Mouse (Mus musculus) cerebellum, adult 2 months (tissue): ENCODE results near the gene Trpm5. TPM values are rescaled to one million over a fixed set of nuclear protein-coding genes. Genes with fewer than 3 reads are reported as not detected.

ENCODE experiments used
- DNase-seq, 2 experiments: peaks; one replicate each; pipeline ENCODE4 v3.0.0; 2021
- H3K27ac ChIP-seq: fragments of 200-500 bp; 2 replicates; pipeline ENCODE4 v1.5.1; 2012; ENCODE audit warnings: low read length, control low read depth, inconsistent platforms; ENCODE audit not compliant: insufficient read depth
- H3K27me3 ChIP-seq: fragments of 200-500 bp; 2 replicates; pipeline ENCODE4 v1.6.1; 2012; ENCODE audit warnings: inconsistent platforms, mild to moderate bottlenecking, low read length, moderate library complexity; ENCODE audit not compliant: control insufficient read depth, insufficient read depth
- H3K4me1 ChIP-seq: fragments of 200-500 bp; 2 replicates; pipeline ENCODE4 v1.6.1; 2011; ENCODE audit warnings: low read length; ENCODE audit not compliant: control insufficient read depth, insufficient read depth
- H3K4me3 ChIP-seq: fragments of 200-500 bp; replicated peaks from 2 replicates; pipeline ENCODE3; 2011; ENCODE audit warnings: mild to moderate bottlenecking, low read depth, low read length, control low read depth; ENCODE audit not compliant: insufficient read depth
- CTCF ChIP-seq: fragments of 200-500 bp; IDR thresholded peaks from 2 replicates; pipeline ENCODE4 v1.5.1; 2011; ENCODE audit warnings: low read depth, mild to moderate bottlenecking, control low read depth, low read length, moderate library complexity, borderline replicate concordance; ENCODE audit not compliant: insufficient read depth
- POLR2A ChIP-seq: fragments of 200-500 bp; IDR thresholded peaks from 2 replicates; pipeline ENCODE4 v1.6.1; 2011; ENCODE audit warnings: low read length, control low read depth, borderline replicate concordance; ENCODE audit not compliant: insufficient read depth
- WGBS: fragments of 180-500 bp; shearing (Covaris S2); methylation state at CpG from one replicate; pipeline ENCODE4 v1.1.7; 2018; 5-methylcytosine and 5-hydroxymethylcytosine counted together
- polyA plus RNA-seq: library from polyadenylated mRNA; depleted of rRNA; stranded (reverse); fragments of >200 nt; gene quantifications from 2 replicates; pipeline ENCODE4 v1.2.3, GENCODE M21; 2012

Trpm5 gene
- polyA plus RNA-seq, 1 experiment = 0.13 TPM

- Histone ChIP-seq H3K27me3 (no peaks in the 10 kb centered on the region), H3K4me3 (no peak overlapping the region), H3K27ac (no peak overlapping the region), H3K4me1 (peaks cover 4% of the 10 kb centered on the region; the same call in 1 of the 2 replicates)
- 83% methylated on average over 7 of the region's 7 CpGs for WGBS
- DNase-seq = no peak
- TF ChIP-seq POLR2A = no peak
- TF ChIP-seq CTCF = no peak
These were observed 48.1 kb downstream of the Trpm5 start for GRCm38 (mm10) chr7:143046358-143046757.

- peaks cover 4% of the 10 kb centered on the region; the same call in 1 of the 2 replicates for H3K4me1 ChIP-seq
- H3K27me3 ChIP-seq = no peaks in the 10 kb centered on the region
- H3K27ac ChIP-seq = no peak overlapping the region
- DNase-seq = no peak
- no peak overlapping the region for H3K4me3 ChIP-seq
- TF ChIP-seq POLR2A (no peak), CTCF (no peak)
These were observed 49.6 kb downstream of the Trpm5 start for GRCm38 (mm10) chr7:143044826-143045206.

- no peak for DNase-seq
- H3K4me3 ChIP-seq = no peak overlapping the region
- WGBS = 95% methylated on average over 2 of the region's 2 CpGs
- no peaks in the 10 kb centered on the region for H3K27me3 ChIP-seq
- H3K27ac ChIP-seq = no peak overlapping the region
- TF ChIP-seq POLR2A (no peak), CTCF (no peak)
- peaks cover 4% of the 10 kb centered on the region; the same call in 1 of the 2 replicates for H3K4me1 ChIP-seq
These were observed 50.2 kb downstream of the Trpm5 start for GRCm38 (mm10) chr7:143044049-143044825.

- TF ChIP-seq POLR2A = no peak
- TF ChIP-seq CTCF = no peak
- H3K27ac ChIP-seq = no peak overlapping the region
These were observed 51.5 kb downstream of the Trpm5 start for GRCm38 (mm10) chr7:143042897-143043300.

GRCm38 (mm10) chr7:143042089-143042488 lies 52.4 kb downstream of the Trpm5 start:
- no peak overlapping the region for H3K4me3 ChIP-seq
- 49% methylated on average over 3 of the region's 3 CpGs for WGBS
- no peaks in the 10 kb centered on the region for H3K27me3 ChIP-seq
- no peak overlapping the region for H3K27ac ChIP-seq
- peaks cover 4% of the 10 kb centered on the region; the same call in 1 of the 2 replicates for H3K4me1 ChIP-seq
- TF ChIP-seq CTCF = no peak
- no peak for TF ChIP-seq POLR2A
- peak in 1 of 2 experiments; percentile 12 for DNase-seq

More at GRCm38 (mm10) chr7:143042897-143043300, 51.5 kb downstream of the Trpm5 start:
- Histone ChIP-seq H3K4me1 (peaks cover 4% of the 10 kb centered on the region; the same call in 1 of the 2 replicates), H3K4me3 (no peak overlapping the region), H3K27me3 (no peaks in the 10 kb centered on the region)
- WGBS = 96% methylated on average over 3 of the region's 3 CpGs
- DNase-seq = no peak

- H3K27ac ChIP-seq = no peak overlapping the region
- H3K27me3 ChIP-seq = no peaks in the 10 kb centered on the region
- TF ChIP-seq POLR2A (no peak), CTCF (no peak)
- no peak overlapping the region for H3K4me3 ChIP-seq
- 87% methylated on average over 3 of the region's 3 CpGs for WGBS
- peaks cover 4% of the 10 kb centered on the region; the same call in 1 of the 2 replicates for H3K4me1 ChIP-seq
- no peak for DNase-seq
These were observed 53.2 kb downstream of the Trpm5 start for GRCm38 (mm10) chr7:143041138-143041822.

- WGBS = 95% methylated on average over 3 of the region's 3 CpGs
These were observed 53.9 kb downstream of the Trpm5 start for GRCm38 (mm10) chr7:143040561-143040960.

More at GRCm38 (mm10) chr7:143040561-143040960, 53.9 kb downstream of the Trpm5 start:
- no peak for TF ChIP-seq POLR2A
- no peak for TF ChIP-seq CTCF
- H3K27ac ChIP-seq = no peak overlapping the region
- H3K4me3 ChIP-seq = no peak overlapping the region
- H3K4me1 ChIP-seq = peaks cover 4% of the 10 kb centered on the region; the same call in 1 of the 2 replicates
- DNase-seq = no peak
- no peaks in the 10 kb centered on the region for H3K27me3 ChIP-seq
